Mouse (Mus musculus) MEL-GATA-1-ER (cell line): ENCODE data around the gene Taf4.

Experiments
- DNase-seq: peaks from one replicate; pipeline ENCODE4 v3.0.0-alpha.2; 2012; ENCODE audit warnings: low read depth; ENCODE audit errors: extremely low read depth

Taf4 gene

DNA sequence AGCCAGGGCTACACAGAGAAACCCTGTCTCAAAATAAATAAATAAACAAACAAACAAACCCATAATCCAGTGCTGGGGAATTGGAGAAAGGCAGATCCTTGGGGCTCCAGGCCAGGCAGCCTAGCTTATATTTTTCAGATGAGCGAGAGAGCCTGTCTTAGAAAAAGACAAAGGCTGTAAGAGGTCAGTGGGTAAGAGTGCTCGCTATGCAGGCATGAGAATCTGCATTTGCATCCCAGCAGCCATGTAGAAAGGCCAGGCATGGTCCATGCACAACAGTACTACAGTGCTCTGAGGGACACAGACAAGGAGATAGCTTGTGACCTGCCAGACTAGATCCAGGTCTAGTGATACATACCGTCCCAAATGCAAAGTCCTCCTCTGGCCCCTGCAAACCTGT lies 6.3 kb upstream of the Taf4 start:
- no peak for DNase-seq

DNA sequence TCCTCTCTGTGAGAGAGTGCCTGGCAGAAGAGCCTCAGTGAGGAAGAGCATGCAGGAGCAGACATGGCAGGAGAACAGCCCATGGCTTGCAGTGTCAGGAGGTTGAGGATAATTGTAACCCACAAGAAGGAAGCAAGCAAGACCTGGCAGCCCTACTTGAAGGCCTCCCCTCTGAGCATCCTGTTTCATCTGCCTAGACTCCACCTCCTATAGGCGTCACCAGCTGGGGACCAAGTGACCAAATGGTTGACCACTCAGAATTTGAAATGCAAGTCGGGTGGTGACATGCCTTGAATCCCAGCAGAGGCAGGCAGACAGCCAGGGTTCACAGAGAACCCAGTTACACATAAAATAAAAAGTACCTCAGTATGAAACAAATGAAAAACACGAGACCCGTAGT lies 4.2 kb upstream of the Taf4 start:
- DNase-seq: no peak

DNA sequence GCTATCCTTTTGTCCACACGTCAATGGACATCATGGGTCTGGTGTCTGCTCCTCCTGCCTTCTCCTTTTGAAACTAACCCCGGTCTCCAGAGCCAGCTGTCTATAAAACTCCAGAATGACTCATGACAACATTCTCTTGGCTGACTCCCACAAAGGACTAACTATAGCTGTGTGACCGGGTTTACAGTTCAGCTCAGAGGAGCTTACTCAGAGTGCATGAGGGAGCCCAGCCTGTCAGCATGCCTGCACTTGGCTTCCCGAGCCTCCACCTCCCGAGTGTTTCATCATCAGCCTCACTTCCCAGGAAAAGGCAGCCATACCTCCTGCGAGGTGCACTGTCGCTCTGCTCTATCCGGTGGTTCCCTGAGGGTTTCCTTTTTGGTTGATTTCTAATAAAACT lies 3.4 kb upstream of the Taf4 start:
- no peak for DNase-seq

DNA sequence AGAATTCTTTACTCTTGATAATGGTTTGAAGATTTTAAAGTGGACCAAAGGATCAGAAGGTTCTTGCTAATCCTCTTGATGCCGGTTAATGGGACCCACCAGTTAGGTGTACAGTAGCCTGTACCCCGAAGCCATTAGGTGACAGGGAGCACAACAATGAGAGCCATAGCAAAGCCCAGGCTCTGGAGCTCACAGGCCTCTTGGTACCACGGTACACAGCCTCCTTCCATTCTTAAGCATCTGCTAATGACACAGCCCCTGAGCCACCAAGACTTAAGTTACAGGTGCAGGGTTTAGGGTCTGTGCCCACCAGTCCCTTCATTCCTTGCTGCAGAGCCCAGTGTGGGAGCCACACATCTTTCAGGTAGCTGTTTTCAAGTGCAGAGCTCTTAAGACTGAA lies 1.8 kb upstream of the Taf4 start:
- no peak for DNase-seq

DNA sequence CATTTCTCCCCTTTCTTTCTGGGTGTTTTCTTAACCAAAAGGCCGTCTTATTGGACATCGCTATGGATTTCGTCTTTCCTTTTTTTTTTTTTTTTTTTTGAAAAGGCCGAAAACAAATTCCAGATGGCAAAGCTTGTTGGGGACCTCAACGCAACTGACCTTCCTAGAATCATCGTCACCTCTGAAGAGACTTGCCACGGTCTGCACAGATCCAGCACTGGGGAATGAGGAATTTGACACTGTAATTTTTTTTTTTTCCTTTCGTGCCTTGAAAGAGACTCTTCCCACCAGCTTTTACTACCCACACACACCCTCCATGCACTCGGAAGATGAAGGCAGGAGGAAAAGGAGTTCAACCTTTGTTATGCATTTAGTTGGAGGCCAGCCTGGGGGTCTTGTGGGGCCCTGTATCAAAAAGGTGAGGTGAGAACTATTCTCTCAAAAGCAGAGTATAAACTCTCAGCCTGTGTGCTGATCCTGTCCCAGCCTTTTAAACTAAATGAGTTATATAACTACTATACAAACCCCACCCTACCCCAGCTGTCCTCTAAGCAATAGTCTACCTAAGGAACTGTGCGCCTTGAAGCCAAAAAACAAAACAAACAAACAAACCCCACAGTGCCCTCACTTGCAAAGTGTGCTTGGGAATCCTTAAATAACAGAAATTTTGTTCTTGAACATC lies 1.0 kb upstream of the Taf4 start:
- no peak for DNase-seq

DNA sequence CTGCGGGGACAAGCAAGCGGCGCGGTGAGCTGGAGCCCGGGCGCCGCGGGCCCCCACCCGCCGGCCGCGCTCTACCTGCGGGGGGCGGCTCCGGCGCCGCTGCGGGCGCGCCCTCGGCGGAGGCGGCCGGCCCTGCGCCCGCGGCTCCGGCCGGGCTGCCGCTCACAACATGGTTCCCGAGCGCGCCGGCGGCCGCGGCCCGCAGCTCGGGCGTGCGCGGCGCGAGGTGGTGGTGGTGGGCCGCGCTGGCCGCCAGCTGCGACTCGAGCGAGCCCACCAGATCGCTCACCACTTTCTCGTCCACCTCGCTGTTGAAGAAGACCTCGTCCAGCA lies 185 bp downstream of the Taf4 start:
- DNase-seq: no peak

DNA sequence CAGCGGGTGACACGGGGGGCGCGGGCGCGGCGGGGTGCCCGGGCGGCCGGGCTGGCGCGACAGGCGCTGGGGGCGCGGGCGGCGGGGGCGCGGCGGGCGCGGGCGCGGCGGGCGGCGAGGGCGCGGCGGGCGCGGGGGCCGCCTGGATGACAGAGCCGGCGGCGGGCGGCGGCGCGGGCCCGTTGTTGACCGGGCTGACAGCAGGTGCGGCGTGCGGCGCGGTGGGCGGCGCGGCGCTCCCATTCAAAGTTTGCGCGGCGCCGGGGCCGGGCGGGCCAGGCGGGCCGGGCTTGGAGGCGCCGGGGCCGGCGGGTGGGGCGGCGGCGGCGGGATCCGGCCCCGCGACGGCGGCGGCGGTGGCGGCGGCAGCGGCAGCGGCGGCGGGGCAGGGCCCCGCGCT lies 595 bp downstream of the Taf4 start:
- DNase-seq: no peak

DNA sequence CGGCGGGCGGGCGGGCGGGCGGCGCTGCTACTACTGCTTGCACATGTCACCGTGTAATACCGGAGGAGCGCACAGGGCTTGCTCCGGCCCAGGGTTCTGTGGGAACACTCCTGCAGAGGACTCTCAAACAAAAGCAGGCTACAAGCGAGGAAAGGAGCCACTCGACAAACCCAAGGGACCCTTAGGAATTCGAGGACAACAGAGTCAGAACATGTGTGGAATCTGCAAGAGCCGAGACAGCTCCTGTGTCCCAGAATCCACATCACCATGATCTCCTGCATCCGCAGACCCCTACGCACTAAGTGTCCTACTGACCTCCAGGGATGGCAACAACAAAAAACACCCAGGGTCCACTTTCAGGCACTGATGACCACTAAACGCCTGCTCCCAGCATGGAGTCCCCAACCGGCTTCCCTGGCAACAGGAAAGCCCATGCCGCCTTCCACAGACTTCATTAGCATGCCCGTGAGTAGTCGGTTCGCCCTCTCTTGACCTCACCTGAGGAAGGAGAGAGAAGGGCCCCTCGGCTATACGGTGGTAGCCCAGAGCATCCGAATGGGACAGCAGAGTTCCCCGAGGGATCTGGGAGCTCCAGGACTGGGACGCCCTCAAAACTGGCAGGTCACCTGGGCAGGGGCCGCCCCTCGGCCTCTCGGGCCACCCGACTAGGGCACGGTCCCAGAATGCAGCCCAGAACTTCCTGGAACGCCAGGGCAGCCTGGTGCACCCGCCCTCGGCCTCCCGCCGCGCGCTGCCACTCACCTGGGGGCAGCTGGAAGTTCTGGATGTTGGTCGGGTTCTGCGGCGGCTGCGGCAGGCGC lies 1.6 kb downstream of the Taf4 start:
- DNase-seq: no peak

DNA sequence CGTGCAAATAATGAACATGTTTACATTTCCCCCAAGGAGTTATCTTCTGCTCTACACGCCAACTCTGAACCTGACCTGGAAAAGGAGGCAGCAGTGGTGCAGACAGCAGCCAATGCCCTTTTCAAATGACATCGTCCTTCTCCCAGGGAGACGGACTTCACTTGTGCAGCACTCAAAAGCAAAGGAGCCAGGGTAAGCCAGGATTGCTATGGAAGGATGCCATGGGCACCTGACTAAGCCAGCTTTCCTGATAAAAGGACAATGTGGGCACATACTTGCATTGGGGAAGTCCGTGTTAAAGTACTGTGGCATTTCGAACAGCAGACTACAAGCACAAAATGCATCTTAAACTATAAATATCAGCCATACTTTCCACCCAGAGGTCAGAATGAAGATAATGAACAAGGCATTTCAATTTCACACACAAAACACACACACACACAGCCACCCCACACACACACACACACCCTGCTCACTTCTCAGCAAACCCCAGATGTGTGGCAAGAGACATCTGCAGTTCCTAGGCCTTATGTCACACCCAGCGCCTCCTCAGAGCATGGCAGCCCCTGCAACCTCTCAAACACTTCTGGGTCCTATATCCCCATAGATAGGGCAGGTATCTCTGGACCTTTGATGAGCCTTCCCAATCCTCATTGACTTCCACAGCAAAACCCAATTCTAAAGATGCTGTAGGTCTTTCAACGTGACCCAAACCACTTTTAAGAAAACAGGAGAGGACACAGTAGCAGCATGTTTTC lies 2.4 kb downstream of the Taf4 start:
- DNase-seq: no peak

DNA sequence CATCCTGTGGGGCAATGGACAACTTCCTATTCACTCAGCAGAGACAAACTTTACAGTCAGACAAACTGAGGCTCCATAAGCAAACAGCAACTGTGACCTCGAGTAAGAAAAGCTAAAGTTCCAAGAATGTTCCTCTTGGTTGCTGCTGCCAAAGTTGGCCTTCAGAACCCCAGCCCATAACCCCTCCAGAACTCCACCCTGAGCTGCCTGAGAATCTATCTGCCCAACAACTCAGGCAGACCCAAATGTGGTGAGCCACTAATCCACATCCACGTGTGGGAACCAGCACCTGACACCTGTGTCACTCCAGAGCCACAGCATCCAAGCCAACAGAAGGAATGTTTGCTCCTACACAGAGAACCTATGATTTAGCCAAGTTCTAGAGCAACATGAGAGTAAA lies 4.0 kb downstream of the Taf4 start:
- no peak for DNase-seq

DNA sequence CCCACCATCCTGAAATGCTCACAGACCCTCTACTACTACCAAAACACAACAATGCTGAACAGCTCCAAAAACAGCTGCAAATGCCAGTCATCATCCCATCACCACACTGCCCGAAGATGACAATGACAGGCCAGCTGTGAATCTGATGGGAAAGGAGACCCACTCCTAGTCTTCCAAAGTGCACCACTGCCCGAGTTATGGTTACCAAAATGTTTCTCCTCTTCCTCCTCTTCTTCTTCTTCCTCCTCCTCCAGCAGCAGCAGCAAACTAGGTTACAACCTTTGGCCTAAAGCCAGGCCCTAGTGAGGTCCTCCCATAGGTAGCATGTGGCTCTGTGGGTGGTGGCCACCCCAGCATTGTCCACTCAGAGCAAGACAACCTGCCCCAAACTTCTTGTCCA lies 4.6 kb downstream of the Taf4 start:
- no peak for DNase-seq

DNA sequence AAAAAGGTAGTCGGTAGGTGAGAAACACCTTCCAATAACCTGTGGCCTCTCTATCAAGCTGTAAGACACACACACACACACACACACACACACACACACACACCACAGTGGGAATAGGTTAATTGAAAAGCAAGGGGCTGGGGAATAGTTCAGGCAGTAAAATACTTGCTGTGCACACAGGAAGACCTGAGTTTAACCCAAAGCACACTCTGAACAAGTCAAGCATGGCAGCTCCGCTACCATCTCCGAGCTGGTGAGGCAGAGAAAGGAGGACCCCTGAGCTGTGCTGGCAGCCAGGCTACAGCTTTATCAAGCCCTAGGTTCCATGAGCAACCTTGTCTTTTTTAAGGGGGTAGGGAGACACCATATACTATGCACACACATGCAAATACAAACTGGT lies 7.3 kb downstream of the Taf4 start:
- DNase-seq: no peak

DNA sequence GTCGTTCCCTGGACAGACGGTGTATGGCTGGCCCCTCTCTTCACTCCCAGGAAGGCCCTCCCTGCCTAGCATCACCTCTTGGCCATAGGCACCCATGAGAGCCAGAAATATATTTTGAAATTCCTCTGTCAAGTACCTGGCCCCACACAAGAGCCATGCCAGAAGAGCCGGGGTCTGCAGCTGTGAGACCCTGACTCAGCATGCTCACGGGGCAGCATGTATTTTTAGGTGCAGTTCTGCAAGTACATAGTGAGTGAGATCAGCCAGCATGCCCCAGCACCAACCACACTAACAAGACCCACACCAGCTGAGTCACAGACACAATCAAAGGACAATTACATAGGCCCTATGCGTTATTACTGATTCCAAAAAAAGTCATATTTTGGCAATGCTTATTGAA lies 8.8 kb downstream of the Taf4 start:
- no peak for DNase-seq

DNA sequence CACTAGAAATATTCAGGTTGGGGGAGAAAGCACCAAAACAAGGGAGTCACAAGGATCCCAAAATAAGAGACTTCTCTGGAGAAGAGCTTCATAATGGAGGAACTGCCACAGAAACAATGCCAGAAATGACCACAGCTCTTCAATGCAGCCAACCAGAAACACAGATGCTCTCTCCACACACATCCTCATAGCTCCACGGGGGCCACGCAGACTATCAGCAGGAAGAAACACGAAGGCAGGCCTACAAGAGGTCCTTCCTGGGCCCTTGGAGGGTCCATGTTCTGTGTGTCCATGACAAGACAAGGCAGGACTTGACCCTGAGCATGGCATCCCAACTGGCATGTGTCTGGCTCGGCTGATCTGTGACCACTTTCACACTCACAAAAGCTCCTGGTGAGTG lies 15.0 kb downstream of the Taf4 start:
- DNase-seq: no peak

DNA sequence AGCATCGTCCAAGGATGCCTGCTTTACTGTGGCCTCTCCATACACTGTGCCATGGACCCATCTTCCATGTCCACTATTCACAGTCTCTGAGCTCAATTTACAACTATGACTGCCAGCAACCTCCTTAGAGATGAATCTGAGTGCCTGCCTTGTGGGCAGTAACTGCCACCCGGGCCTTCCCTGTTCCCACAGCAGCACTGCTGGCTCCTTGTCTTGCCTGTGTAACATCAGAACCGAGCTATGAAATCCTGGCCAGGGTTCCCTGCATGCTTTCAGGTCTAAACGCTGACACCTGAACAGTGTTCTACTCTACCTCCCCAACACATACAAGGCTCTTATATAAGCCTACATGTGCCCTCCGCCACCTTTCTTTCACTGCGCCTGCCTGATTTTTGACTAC lies 16.1 kb downstream of the Taf4 start:
- DNase-seq: no peak

DNA sequence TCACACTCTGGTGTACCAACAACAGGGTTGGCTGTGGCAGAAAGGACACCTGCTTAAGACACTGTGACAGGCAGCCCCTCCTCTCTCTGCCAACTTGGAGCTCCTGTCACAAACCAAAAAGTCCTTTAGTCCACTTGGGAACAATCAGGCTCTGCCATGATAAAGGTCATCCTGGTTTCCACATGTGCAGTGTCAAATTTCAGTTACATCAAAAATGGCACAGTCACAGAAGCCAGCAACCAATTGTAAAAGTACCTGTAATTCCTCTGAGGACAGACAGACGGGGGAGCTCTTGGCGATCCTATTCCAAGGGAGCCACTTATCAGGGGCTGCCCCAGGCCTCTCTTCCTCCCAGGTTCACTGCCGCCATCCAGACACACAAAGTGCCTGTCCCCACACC lies 17.1 kb downstream of the Taf4 start:
- DNase-seq: no peak

DNA sequence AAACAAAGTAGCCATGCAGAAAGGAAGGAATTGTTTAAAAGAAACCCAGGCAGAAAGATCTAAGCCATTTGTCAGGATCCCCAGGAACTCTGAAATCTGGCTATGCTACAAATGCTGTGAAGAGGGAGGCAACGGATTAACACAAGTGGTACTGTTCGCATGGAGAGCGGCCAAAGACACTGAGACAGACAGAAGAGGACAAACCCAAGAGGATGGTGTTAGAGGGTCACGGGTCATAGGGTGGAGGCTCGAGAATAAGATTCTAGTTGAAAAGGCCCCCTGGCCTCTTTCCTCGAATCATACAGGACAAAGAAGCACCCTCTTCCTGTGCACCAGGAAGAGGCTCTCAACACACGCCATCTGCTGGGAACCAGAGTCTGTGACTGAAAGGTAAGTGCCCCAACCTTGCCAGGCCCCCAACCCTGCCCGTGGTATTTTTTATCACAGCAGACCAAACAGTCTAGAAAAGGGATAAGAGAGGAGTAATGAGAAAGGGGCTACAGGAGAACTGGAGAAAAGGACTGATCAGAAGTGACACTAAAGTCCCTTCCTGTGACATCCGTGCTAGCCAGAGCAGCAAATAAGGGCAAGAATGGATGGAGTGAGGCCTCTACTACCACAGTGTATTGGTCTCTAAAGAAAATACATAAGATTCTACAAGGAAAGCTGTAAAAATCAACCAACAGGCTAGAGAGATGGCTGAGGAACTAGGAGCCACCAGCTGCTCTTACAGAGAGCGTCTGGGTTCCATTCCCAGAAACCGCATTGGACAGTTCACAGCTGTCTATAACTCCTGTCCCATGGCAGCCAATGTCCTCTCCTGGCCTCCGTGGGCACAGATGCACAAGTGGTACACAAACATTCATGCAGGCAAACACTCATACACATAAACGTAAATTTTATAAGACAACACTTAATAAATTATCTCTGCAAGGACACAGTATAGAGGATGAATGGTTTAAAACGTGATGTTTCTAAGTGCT lies 24.6 kb downstream of the Taf4 start:
- no peak for DNase-seq

DNA sequence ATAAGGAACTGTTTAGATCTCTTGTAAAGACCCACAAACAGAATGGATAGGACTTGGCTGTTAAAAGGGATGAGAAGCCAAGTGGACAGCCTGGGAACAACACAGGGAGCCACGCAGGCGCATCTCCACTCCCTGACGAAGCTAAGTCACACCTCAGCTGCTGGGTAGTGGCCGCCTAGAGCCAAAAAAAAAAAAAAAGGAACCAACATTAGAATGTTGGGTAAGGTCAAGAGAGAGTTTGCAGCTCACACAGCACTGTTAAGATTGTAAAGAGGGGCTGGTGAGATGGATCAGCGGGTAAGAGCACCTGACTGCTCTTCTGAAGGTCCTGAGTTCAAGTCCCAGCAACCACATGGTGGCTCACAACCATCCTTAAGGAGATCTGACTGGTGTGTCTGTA lies 27.6 kb downstream of the Taf4 start:
- DNase-seq: no peak

DNA sequence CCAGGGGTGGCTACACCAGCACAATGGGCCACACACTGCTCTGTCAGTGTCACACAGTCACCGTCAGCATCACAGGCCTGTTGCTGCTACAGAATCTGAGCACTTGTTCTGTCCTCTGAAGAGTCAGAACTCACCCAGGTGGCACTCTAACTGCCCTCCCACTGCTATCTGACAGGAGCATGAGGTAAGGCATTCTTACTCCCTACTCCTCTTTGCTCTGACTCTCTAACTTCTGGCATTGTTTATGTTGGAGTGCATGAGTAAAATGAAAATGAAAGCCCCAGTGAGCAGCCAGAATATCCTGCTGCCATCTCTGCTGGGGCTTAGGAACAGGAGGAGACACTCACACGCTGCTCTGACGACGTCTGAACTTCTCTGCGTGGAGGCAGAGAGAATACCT lies 28.8 kb downstream of the Taf4 start:
- no peak for DNase-seq

DNA sequence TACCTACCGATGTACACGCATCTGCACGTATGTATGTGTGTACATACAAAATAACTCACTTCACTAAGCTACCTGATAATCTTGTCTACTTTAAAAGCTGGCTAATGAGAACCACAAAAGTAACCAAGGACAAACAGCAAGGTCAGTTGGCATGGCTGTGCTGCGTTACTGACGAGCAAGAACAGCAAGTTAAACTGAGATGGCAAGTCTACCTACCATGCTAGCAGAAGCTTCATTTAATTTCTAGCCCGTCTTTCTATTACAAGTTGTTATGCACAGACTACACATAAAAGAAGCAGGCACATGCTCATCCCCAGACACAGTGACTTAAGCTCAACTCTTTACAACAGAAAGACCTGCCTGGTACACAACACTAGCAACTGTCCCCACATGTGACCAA lies 29.9 kb downstream of the Taf4 start:
- no peak for DNase-seq

DNA sequence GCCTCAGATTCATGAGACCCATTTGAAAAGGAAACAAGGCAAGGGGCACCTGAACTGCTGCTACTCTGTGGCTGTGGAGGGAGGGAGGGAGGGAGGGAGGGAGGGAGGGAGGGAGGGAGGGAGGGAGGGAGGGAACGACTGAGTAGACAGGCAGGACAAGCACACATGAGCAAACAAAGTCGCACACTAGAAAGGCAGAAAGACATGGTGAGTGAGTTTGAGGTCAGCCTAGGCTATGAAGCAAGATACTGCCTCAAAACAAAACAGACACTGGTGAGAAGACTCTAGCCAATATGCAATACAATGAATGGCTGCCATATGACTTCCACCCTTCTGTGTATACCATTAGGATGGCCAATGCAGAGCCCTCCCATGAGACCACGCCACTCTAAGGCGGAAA lies 31.4 kb downstream of the Taf4 start:
- no peak for DNase-seq
